20 mouse cellular contexts compared by ENCODE assay signal in genomic region chr19:44815111-44815510, GRCm38 (mm10). TPM values are rescaled to one million over a fixed set of nuclear protein-coding genes. Genes with fewer than 3 reads are reported as not detected.
"Had no signal": no experiment of that assay in that cellular context is flagged by ENCODE, and none has a peak within 500 bp of the region (broad histone marks: within the 10 kb centered on the region; RNA-seq: fewer than 3 reads in every experiment).

No protein-coding gene starts in this region.

- H3K9me3 ChIP-seq: liver, embryonic 13.5 days had no signal

- H3K4me2 ChIP-seq: liver, embryonic 13.5 days; midbrain, embryonic 11.5 days had no signal

- H3K4me1 ChIP-seq: liver, embryonic 13.5 days had no signal

- H3K36me3 ChIP-seq: liver, embryonic 13.5 days had no signal

- H3K9ac ChIP-seq: liver, embryonic 13.5 days had no signal

- H3K27ac ChIP-seq: layer of hippocampus, adult 2 months; left cerebral cortex, adult 2 months; liver, embryonic 13.5 days had no signal

- DNase-seq: layer of hippocampus, adult 9-11 months; liver, embryonic 13.5 days; lung, adult 2 months; lung, postnatal 14 days; lung, postnatal 4 days; midbrain, embryonic 14.5 days; thymus, adult 18-20 months; thymus, postnatal 36 days had no signal

- H3K4me3 ChIP-seq: layer of hippocampus, adult 2 months; left cerebral cortex, adult 2 months; liver, embryonic 13.5 days had no signal

- ATAC-seq: intestine, embryonic 16.5 days had no signal

RNA-seq across cellular contexts. Expression of gene Pax2, which starts 59.3 kb away (rescaled TPM):
- polyA plus RNA-seq: intestine, embryonic 16.5 days; large intestine, adult 2 months; liver, adult 2 months; liver, embryonic 13.5 days; liver, embryonic 16.5 days; lung, adult 2 months; lung, embryonic 16.5 days; small intestine, adult 2 months; spleen, adult 2 months; stomach, embryonic 16.5 days; urinary bladder, adult 2 months had no signal
